Mouse (Mus musculus): ENCODE data around the gene St3gal6. TPM values are rescaled to one million over a fixed set of nuclear protein-coding genes. Genes with fewer than 3 reads are reported as not detected.

The St3gal6 gene
- total and polyA plus RNA-seq, 3 experiments, result 33.7 to 47.0 (median 37.7) TPM

DNA sequence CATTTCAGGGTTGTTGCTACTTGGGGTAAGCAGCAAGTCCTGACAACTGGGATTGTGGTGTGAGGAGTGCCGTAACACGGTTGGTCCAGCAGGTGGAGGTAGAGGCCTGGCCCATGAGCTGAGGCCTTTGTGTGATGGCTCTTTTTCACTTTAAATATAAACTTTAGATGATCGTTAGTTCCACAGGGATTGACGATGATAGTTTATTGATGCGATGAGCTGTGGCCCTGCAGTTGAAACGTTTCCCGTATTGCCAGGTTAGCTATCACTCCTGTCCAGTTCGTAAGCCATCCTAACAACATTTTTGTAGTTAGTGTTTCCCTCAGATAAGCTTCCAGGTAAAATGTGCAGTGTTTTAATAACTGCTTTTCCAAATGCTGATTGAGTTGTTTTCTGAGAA lies 69.4 kb downstream of the St3gal6 start:
- Histone ChIP-seq H3K27ac (no peak overlapping the region), H3K4me1 (ENCODE audit: control insufficient read depth, insufficient read depth, low read length) (peaks cover 4% of the 10 kb centered on the region), H3K9ac (ENCODE audit: low read depth, low read length) (no peak overlapping the region), H3K27me3 (ENCODE audit: control insufficient read depth, insufficient read depth, low read length) (no peaks in the 10 kb centered on the region), H3K79me2 (replicated peaks; ENCODE audit: control insufficient read depth, insufficient read depth, low read length) (no peaks in the 10 kb centered on the region), H3K4me3 (no peak overlapping the region), H3K36me3 (ENCODE audit: control insufficient read depth, insufficient read depth, low read length) (no peaks in the 10 kb centered on the region; the same call in 1 of the 2 replicates)
- DNase-seq, result peak; percentile 59 to 69
- no peak for TF ChIP-seq POLR2A (IDR thresholded peaks at IDR 0.05; ENCODE audit: insufficient read depth, low read depth, low read length)
- peak; percentile 98 for TF ChIP-seq CTCF (IDR thresholded peaks at IDR 0.05)
- peak; percentile 74; the same call in 1 of the 2 replicates for TF ChIP-seq EP300 (IDR thresholded peaks at IDR 0.05; ENCODE audit: insufficient read depth, low read depth, low read length)
- intact Hi-C loops (cut with DNase I), result loop anchor here (1.0 to 10.0 kb wide), 5 partner anchors 170 to 820 kb away; partner anchors contain the start of gene Cldnd1
- 49% methylated on average over 8 of the region's 8 CpGs for WGBS

DNA sequence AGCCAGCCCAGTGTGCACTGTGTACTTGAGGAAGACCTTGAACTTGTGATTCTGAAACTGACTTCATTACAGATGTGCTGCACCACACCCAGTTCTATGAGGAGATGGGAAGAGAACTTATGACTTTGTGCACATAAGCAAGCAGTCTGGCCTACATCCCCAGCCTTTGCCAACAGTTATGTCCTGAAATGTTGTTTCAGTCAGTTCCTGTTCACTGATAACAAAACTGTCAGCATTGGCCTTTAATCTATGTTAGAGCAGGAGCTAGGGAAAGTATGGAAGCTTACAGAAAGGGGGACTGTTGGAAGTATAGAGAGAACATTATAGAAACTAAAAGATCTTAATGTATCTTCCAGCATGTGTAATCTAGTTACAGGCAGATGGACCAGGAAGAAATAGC lies 70.2 kb downstream of the St3gal6 start:
- TF ChIP-seq CTCF (IDR thresholded peaks at IDR 0.05), result no peak
- TF ChIP-seq EP300 (IDR thresholded peaks at IDR 0.05; ENCODE audit: insufficient read depth, low read depth, low read length), result no peak
- TF ChIP-seq POLR2A (IDR thresholded peaks at IDR 0.05; ENCODE audit: insufficient read depth, low read depth, low read length), result no peak
- no peaks in the 10 kb centered on the region for H3K79me2 ChIP-seq (replicated peaks; ENCODE audit: control insufficient read depth, insufficient read depth, low read length)
- intact Hi-C loops (cut with DNase I), result loop anchor here (1.0 to 10.0 kb wide), 3 partner anchors 170 to 819 kb away; no protein-coding TSS in a partner anchor
- no peak overlapping the region for H3K9ac ChIP-seq (ENCODE audit: low read depth, low read length)
- H3K4me1 ChIP-seq (ENCODE audit: control insufficient read depth, insufficient read depth, low read length), result peaks cover 4% of the 10 kb centered on the region
- DNase-seq, result no peak
- peak overlapping the region; percentile 26; the same call in 1 of the 2 replicates for H3K27ac ChIP-seq
- no peaks in the 10 kb centered on the region; the same call in 1 of the 2 replicates for H3K36me3 ChIP-seq (ENCODE audit: control insufficient read depth, insufficient read depth, low read length)
- H3K4me3 ChIP-seq, result no peak overlapping the region
- H3K27me3 ChIP-seq (ENCODE audit: control insufficient read depth, insufficient read depth, low read length), result no peaks in the 10 kb centered on the region

DNA sequence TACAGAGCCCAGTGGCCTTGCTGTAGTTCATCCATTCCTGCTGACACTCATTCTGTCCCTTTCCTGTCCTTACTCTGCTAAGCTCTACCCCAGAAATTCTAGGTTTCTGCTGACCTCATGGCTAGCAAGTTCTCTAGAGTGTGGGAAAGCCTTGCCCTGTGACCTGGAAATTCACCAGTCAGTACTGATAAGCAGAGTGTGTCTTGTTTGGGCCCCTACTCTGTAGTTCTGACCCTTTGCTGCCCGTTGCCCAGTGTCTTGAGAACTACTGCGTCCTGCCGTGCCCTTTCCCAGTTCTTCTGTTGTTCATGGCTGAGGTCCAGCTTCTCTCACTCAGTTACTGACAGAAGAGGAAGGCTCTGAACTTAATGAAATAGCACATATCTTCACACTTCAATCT lies 70.9 kb downstream of the St3gal6 start:
- 23% methylated on average over 3 of the region's 3 CpGs for WGBS
- H3K9ac ChIP-seq (ENCODE audit: low read depth, low read length), result no peak overlapping the region
- H3K79me2 ChIP-seq (replicated peaks; ENCODE audit: control insufficient read depth, insufficient read depth, low read length), result no peaks in the 10 kb centered on the region
- intact Hi-C loops (cut with DNase I), result loop anchor here (5.0 to 10.0 kb wide), 2 partner anchors 299 to 818 kb away; no protein-coding TSS in a partner anchor
- TF ChIP-seq POLR2A (IDR thresholded peaks at IDR 0.05; ENCODE audit: insufficient read depth, low read depth, low read length) (no peak), EP300 (IDR thresholded peaks at IDR 0.05; ENCODE audit: insufficient read depth, low read depth, low read length) (0 out of 2 replicates have a peak, but pooled peaks have one; percentile 42), CTCF (IDR thresholded peaks at IDR 0.05) (no peak)
- no peaks in the 10 kb centered on the region for H3K27me3 ChIP-seq (ENCODE audit: control insufficient read depth, insufficient read depth, low read length)
- no peaks in the 10 kb centered on the region; the same call in 1 of the 2 replicates for H3K36me3 ChIP-seq (ENCODE audit: control insufficient read depth, insufficient read depth, low read length)
- no peak overlapping the region for H3K4me3 ChIP-seq
- peak; percentile 47 to 61 for DNase-seq
- peaks cover 4% of the 10 kb centered on the region for H3K4me1 ChIP-seq (ENCODE audit: control insufficient read depth, insufficient read depth, low read length)
- peak overlapping the region; percentile 34 for H3K27ac ChIP-seq

DNA sequence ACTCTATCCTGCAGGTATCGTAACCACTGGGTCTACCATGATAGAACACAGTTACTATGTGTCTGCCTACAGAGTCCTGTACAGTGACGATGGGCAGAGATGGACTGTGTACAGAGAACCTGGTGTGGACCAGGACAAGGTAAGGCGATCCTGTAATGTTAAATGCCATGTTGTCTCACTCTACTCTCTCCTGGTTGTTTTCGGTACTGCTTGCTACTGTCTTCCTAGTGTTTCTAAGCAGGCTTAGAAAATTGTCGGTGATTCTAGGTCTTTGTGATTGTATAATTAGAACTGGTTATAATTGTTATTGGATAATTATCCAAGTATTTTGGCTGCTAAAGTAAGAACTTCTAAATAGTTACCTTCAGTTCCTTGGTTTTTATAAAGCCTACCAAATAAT lies 72.4 kb downstream of the St3gal6 start:
- Histone ChIP-seq H3K36me3 (ENCODE audit: control insufficient read depth, insufficient read depth, low read length) (no peaks in the 10 kb centered on the region; the same call in 1 of the 2 replicates), H3K9ac (ENCODE audit: low read depth, low read length) (no peak overlapping the region), H3K27me3 (ENCODE audit: control insufficient read depth, insufficient read depth, low read length) (no peaks in the 10 kb centered on the region), H3K4me3 (no peak overlapping the region), H3K27ac (no peak overlapping the region), H3K4me1 (ENCODE audit: control insufficient read depth, insufficient read depth, low read length) (peaks cover 4% of the 10 kb centered on the region), H3K79me2 (replicated peaks; ENCODE audit: control insufficient read depth, insufficient read depth, low read length) (no peaks in the 10 kb centered on the region)
- 91% methylated on average over 5 of the region's 5 CpGs for WGBS
- TF ChIP-seq POLR2A (IDR thresholded peaks at IDR 0.05; ENCODE audit: insufficient read depth, low read depth, low read length), result no peak
- TF ChIP-seq EP300 (IDR thresholded peaks at IDR 0.05; ENCODE audit: insufficient read depth, low read depth, low read length), result no peak
- peak; percentile 65 for TF ChIP-seq CTCF (IDR thresholded peaks at IDR 0.05)
- DNase-seq, result no peak
- intact Hi-C loops (cut with DNase I), result loop anchor here (1.0 to 10.0 kb wide), 3 partner anchors 152 to 817 kb away; no protein-coding TSS in a partner anchor

DNA sequence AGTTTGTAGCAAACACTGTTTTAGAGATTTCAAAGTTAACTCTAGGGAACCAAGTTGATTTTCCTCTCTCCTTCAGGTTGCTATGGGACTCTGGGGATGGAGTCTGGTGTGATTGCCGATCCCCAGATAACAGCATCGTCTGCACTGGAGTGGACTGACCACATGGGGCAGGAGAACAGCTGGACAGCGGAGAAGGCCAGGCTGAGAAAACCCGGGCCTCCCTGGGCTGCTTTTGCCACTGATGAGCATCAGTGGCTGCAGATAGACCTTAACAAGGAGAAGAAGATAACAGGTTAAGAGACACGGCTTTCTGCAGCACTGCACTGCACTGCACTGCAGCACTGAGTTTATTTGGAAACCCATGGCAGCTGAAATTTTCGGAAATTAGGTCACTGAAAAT lies 73.4 kb downstream of the St3gal6 start:
- intact Hi-C loops (cut with DNase I), result loop anchor here (1.0 to 10.0 kb wide), 3 partner anchors 151 to 816 kb away; no protein-coding TSS in a partner anchor
- Histone ChIP-seq H3K36me3 (ENCODE audit: control insufficient read depth, insufficient read depth, low read length) (no peaks in the 10 kb centered on the region), H3K79me2 (replicated peaks; ENCODE audit: control insufficient read depth, insufficient read depth, low read length) (no peaks in the 10 kb centered on the region), H3K27ac (no peak overlapping the region), H3K9ac (ENCODE audit: low read depth, low read length) (no peak overlapping the region), H3K4me1 (ENCODE audit: control insufficient read depth, insufficient read depth, low read length) (peaks cover 4% of the 10 kb centered on the region), H3K4me3 (no peak overlapping the region), H3K27me3 (ENCODE audit: control insufficient read depth, insufficient read depth, low read length) (no peaks in the 10 kb centered on the region)
- TF ChIP-seq EP300 (IDR thresholded peaks at IDR 0.05; ENCODE audit: insufficient read depth, low read depth, low read length) (no peak), CTCF (IDR thresholded peaks at IDR 0.05) (peak; percentile 31; the same call in 1 of the 2 replicates)
- 58% methylated on average over 6 of the region's 6 CpGs for WGBS
- DNase-seq, result no peak

DNA sequence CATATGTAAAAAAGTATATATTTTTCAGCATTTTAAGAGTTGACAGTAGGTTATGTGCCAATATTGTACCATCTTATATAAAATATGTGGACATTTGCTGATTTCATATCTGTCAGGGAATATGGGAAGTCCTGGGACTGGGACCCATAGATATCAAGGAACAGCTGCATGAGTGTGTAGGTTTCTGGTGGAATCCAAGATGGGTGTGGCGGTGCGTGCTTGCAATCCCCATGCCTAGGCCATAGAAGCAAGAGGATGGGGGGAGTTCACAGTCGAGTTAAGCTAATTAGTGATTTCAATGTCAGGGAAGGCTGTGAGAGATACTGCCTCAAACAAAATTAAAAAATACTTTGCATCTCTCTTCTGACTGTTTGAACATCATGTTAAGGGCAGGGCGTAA lies 75.0 kb downstream of the St3gal6 start:
- Histone ChIP-seq H3K9ac (ENCODE audit: low read depth, low read length) (no peak overlapping the region), H3K79me2 (replicated peaks; ENCODE audit: control insufficient read depth, insufficient read depth, low read length) (no peaks in the 10 kb centered on the region), H3K27ac (no peak overlapping the region), H3K4me1 (ENCODE audit: control insufficient read depth, insufficient read depth, low read length) (peaks cover 4% of the 10 kb centered on the region), H3K4me3 (no peak overlapping the region), H3K36me3 (ENCODE audit: control insufficient read depth, insufficient read depth, low read length) (no peaks in the 10 kb centered on the region), H3K27me3 (ENCODE audit: control insufficient read depth, insufficient read depth, low read length) (no peaks in the 10 kb centered on the region)
- intact Hi-C loops (cut with DNase I), result no loop called here
- DNase-seq, result no peak
- TF ChIP-seq CTCF (IDR thresholded peaks at IDR 0.05), result no peak
- no peak for TF ChIP-seq EP300 (IDR thresholded peaks at IDR 0.05; ENCODE audit: insufficient read depth, low read depth, low read length)
- no peak for TF ChIP-seq POLR2A (IDR thresholded peaks at IDR 0.05; ENCODE audit: insufficient read depth, low read depth, low read length)
- 90% methylated on average over 4 of the region's 4 CpGs for WGBS

All from heart, adult 2 months (tissue).